Mouse (Mus musculus): Measurements from ENCODE around the gene Pgghg. TPM values are rescaled to one million over a fixed set of nuclear protein-coding genes. Genes with fewer than 3 reads are reported as not detected.
"Not testable (repeated sequence)": the region's sequence is repeated elsewhere in the genome, so short reads cannot be mapped to it uniquely, and the experiment has no call there.

Gene Pgghg
- total and polyA plus RNA-seq, 3 experiments: 3.0 to 7.2 TPM; not detected in 1

GRCm38 (mm10) chr7:140974940-140975339 is 33.7 kb downstream of the Pgghg start:
- TF ChIP-seq POLR2A (IDR thresholded peaks at IDR 0.05; ENCODE audit: control insufficient read depth in 1 of 2, insufficient read depth in 1 of 2, low read depth in 1 of 2, low read length in 2 of 2, poor library complexity in 1 of 2): no peak
- no peak for TF ChIP-seq ZKSCAN1 (IDR thresholded peaks at IDR 0.05; ENCODE audit: low read depth, low read length)
- no peak for TF ChIP-seq USF2 (IDR thresholded peaks at IDR 0.05; ENCODE audit: borderline replicate concordance in 1 of 2, insufficient read depth in 1 of 2, low read depth in 1 of 2, low read length in 2 of 2)
- TF ChIP-seq E2F4 (IDR thresholded peaks at IDR 0.05; ENCODE audit: borderline replicate concordance, low read depth, low read length): no peak
- no peak for TF ChIP-seq NELFE (IDR thresholded peaks at IDR 0.05; ENCODE audit: low read depth, low read length)
- no peak for TF ChIP-seq MYB (IDR thresholded peaks at IDR 0.05; ENCODE audit: low read depth, low read length)
- no peak for TF ChIP-seq ZNF384 (IDR thresholded peaks at IDR 0.05; ENCODE audit: low read depth, low read length)
- TF ChIP-seq RCOR1 (IDR thresholded peaks at IDR 0.05; ENCODE audit: low read depth, low read length): no peak
- TF ChIP-seq MAX (IDR thresholded peaks at IDR 0.05; ENCODE audit: low read length): no peak
- no peak for TF ChIP-seq SMC3 (IDR thresholded peaks at IDR 0.05; ENCODE audit: low read depth, low read length)
- TF ChIP-seq JUND (IDR thresholded peaks at IDR 0.05; ENCODE audit: low read depth, low read length): no peak
- no peak for TF ChIP-seq CTCF (IDR thresholded peaks at IDR 0.05 in 2 of 3, conservative IDR thresholded peaks at IDR 0.05 in 1 of 3; ENCODE audit: control insufficient read depth in 1 of 3, insufficient read depth in 1 of 3, low read depth in 2 of 3, low read length in 3 of 3, poor library complexity in 1 of 3, severe bottlenecking in 1 of 3)
- no peak for TF ChIP-seq MAFK (IDR thresholded peaks at IDR 0.05; ENCODE audit: borderline replicate concordance, low read depth, low read length)
- no peaks in the 10 kb centered on the region for H3K4me1 ChIP-seq (ENCODE audit: control insufficient read depth in 1 of 2, insufficient read depth in 2 of 2, low read length in 2 of 2)
- H3K9ac ChIP-seq (ENCODE audit: control insufficient read depth, low read depth, low read length, poor library complexity, severe bottlenecking): no peak overlapping the region
- DNase-seq (ENCODE audit: low read depth, low spot score): no peak
- H3K36me3 ChIP-seq (ENCODE audit: control insufficient read depth in 1 of 2, insufficient read depth in 2 of 2, low read length in 2 of 2): no peaks in the 10 kb centered on the region
- no peaks in the 10 kb centered on the region for H3K9me3 ChIP-seq (replicated peaks; ENCODE audit: insufficient read depth, low read length)
- H3K4me3 ChIP-seq (ENCODE audit: control insufficient read depth in 1 of 2, insufficient read depth in 1 of 2, low read depth in 2 of 2, low read length in 2 of 2): no peak overlapping the region
- H3K27me3 ChIP-seq (ENCODE audit: control insufficient read depth in 1 of 2, insufficient read depth in 2 of 2, low read length in 2 of 2): peaks cover 0 to 6% of the 10 kb centered on the region in 2 experiments; a peak in 3 of 4 replicates
- H3K79me2 ChIP-seq (ENCODE audit: control insufficient read depth, insufficient read depth, low read length, poor library complexity): no peaks in the 10 kb centered on the region
- H3K27ac ChIP-seq (ENCODE audit: control insufficient read depth, low read depth, low read length): no peak overlapping the region

DNA sequence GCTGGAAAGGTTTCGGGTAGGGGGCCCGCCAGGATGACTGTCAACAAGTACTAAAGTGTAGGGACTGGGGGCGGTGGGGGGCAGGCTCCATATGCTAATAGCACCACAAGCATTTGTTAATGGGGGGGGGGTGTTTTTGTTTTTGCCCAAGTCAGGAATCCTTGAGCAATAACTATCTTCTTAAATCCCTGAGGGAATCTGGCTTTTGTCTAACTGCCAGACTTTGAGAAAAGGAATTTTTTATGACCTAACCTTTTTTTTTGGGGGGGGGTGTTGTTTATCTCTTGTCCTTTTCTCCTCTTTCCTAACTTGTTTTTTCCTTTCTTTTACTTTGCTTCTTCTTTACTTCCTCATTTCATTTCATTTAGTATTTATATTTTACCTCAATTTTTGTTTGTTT is 34.3 kb downstream of the Pgghg start:
- H3K36me3 ChIP-seq (ENCODE audit: control insufficient read depth in 1 of 2, insufficient read depth in 2 of 2, low read length in 2 of 2): no peaks in the 10 kb centered on the region
- H3K9me3 ChIP-seq (replicated peaks; ENCODE audit: insufficient read depth, low read length): no peaks in the 10 kb centered on the region
- TF ChIP-seq ETS1 (IDR thresholded peaks at IDR 0.05; ENCODE audit: low read depth, low read length): no peak
- TF ChIP-seq UBTF (IDR thresholded peaks at IDR 0.05; ENCODE audit: borderline replicate concordance, insufficient read depth, low read depth, low read length): no peak
- no peak for TF ChIP-seq MXI1 (IDR thresholded peaks at IDR 0.05; ENCODE audit: low read depth, low read length)
- TF ChIP-seq CTCF (IDR thresholded peaks at IDR 0.05 in 2 of 3, conservative IDR thresholded peaks at IDR 0.05 in 1 of 3; ENCODE audit: control insufficient read depth in 1 of 3, insufficient read depth in 1 of 3, low read depth in 2 of 3, low read length in 3 of 3, poor library complexity in 1 of 3, severe bottlenecking in 1 of 3): no peak
- no peak for TF ChIP-seq HCFC1 (IDR thresholded peaks at IDR 0.05; ENCODE audit: low read depth, low read length)
- no peak for TF ChIP-seq JUND (IDR thresholded peaks at IDR 0.05; ENCODE audit: low read depth, low read length)
- TF ChIP-seq EP300 (IDR thresholded peaks at IDR 0.05; ENCODE audit: low read depth in 1 of 2, low read length in 2 of 2): no peak
- no peak for TF ChIP-seq MYB (IDR thresholded peaks at IDR 0.05; ENCODE audit: low read depth, low read length)
- DNase-seq (ENCODE audit: low read depth, low spot score): no peak
- H3K27ac ChIP-seq (ENCODE audit: control insufficient read depth, low read depth, low read length): no peak overlapping the region
- H3K9ac ChIP-seq (ENCODE audit: control insufficient read depth, low read depth, low read length, poor library complexity, severe bottlenecking): no peak overlapping the region
- no peaks in the 10 kb centered on the region for H3K4me1 ChIP-seq (ENCODE audit: control insufficient read depth in 1 of 2, insufficient read depth in 2 of 2, low read length in 2 of 2)
- no peaks in the 10 kb centered on the region for H3K79me2 ChIP-seq (ENCODE audit: control insufficient read depth, insufficient read depth, low read length, poor library complexity)
- no peak overlapping the region for H3K4me3 ChIP-seq (ENCODE audit: control insufficient read depth in 1 of 2, insufficient read depth in 1 of 2, low read depth in 2 of 2, low read length in 2 of 2)
- peaks cover 0 to 6% of the 10 kb centered on the region in 2 experiments; a peak in 3 of 4 replicates for H3K27me3 ChIP-seq (ENCODE audit: control insufficient read depth in 1 of 2, insufficient read depth in 2 of 2, low read length in 2 of 2)

GRCm38 (mm10) chr7:140976720-140977119 is 35.5 kb downstream of the Pgghg start:
- H3K27ac ChIP-seq (ENCODE audit: control insufficient read depth, low read depth, low read length); DNase-seq (ENCODE audit: low read depth, low spot score): not testable (repeated sequence)

More at GRCm38 (mm10) chr7:140976720-140977119, 35.5 kb downstream of the Pgghg start:
- not testable (repeated sequence) for H3K9ac ChIP-seq (ENCODE audit: control insufficient read depth, low read depth, low read length, poor library complexity, severe bottlenecking); H3K4me1 ChIP-seq (ENCODE audit: control insufficient read depth in 1 of 2, insufficient read depth in 2 of 2, low read length in 2 of 2); H3K9me3 ChIP-seq (replicated peaks; ENCODE audit: insufficient read depth, low read length); H3K79me2 ChIP-seq (ENCODE audit: control insufficient read depth, insufficient read depth, low read length, poor library complexity); H3K27me3 ChIP-seq (ENCODE audit: control insufficient read depth in 1 of 2, insufficient read depth in 2 of 2, low read length in 2 of 2); H3K4me3 ChIP-seq (ENCODE audit: control insufficient read depth in 1 of 2, insufficient read depth in 1 of 2, low read depth in 2 of 2, low read length in 2 of 2); H3K36me3 ChIP-seq (ENCODE audit: control insufficient read depth in 1 of 2, insufficient read depth in 2 of 2, low read length in 2 of 2)

Data from MEL (cell line).